Mouse (Mus musculus) kidney, adult 2 months (tissue): ENCODE data around the gene Sema5b.

Source experiments
- CTCF ChIP-seq: fragments of 200-500 bp; conservative IDR thresholded peaks from 2 replicates; pipeline ENCODE4 v1.5.1; 2011; ENCODE audit warnings: low read depth, mild to moderate bottlenecking, control low read depth, low read length, moderate library complexity, mixed read lengths; ENCODE audit not compliant: insufficient read depth, insufficient read length
- POLR2A ChIP-seq: fragments of 200-500 bp; IDR thresholded peaks from one replicate; pipeline ENCODE4 v1.6.1; 2011; ENCODE audit warnings: low read depth, low read length, control low read depth

DNA sequence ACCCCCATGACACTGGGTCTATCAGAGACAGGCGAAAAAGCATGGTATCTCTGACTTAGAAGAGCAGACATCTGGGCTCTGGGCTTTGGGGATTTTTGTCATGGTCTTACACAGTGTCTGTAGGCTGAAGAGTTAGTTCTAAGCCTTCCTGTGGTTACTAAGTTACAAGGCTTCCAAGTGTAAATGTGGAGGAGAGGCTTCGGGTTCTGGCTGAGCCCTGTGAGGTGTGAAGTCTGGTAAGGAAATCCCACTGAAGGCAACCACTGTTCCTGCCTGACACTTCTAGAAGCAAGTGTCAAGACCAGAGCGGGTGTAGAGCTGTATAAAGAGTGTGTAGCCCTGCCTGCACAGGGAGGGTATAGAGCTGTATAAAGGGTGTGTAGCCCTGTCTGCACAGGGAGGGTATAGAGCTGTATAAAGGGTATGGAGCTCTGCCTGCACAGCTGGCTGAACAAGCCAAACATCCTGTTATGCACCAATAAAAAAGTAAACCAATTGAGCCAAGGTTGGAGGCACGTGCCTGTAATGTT lies 42.7 kb downstream of the Sema5b start:
- TF ChIP-seq CTCF (no peak), POLR2A (no peak)
